ENCODE assay signal across 8 mouse cellular contexts in the genomic region with DNA sequence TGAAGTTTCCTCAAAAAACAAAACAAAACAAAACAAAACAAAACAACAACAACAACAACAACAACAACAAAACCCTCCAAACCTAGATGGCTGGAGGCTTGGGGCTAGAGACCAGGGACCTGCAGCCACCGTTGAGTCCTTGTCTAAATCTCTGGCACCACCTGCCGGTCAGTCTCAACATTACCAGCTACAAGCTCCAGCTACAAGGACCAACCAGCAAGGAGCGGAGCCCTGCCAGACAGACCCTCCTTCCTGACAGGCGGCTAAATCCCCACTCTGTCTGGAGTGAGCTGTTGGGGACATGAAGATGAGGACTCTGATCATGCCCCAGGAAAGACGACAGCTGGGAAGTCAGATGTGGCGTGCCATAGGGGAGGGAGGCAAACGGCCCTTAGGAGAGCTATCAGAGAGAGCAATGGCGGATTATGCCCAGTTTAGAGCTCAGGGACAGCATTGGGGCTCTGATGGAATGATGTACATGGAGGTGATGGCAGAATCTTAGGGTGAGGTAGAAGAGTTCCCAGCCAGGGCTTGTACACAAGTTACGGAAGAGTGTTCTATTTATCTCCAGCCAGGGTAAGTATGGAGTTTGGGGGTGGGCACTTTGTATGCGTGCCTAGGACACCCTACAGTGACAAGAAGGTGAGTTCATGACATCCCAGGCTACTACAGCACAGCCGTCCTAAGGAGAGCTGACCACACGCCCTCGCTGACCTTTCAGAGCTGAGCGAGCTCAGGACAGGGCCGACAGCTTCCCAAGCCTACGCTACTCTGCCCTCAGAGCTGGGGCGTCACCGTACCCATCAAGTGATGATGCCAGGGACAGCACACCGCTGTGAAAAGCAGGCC. TPM values are rescaled to one million over a fixed set of nuclear protein-coding genes. Genes with fewer than 3 reads are reported as not detected.
DNase-seq lines count a peak whose midpoint lies in the region; ATAC-seq lines count a peak whose summit lies in the region.

No protein-coding gene starts in this region.

- DNase-seq in gastrocnemius, postnatal 10 days: peak; percentile 81
- DNase-seq in intestine, embryonic 14.5 days (ENCODE audit: low spot score): peak; percentile 96
- peak; percentile 76 to 86 for DNase-seq in left cerebral cortex, postnatal 14 days (ENCODE audit: low spot score in 2 of 2)
- DNase-seq in mesoderm, embryonic 11.5 days (ENCODE audit: low read depth, low spot score): peak; percentile 90
- DNase-seq in right cerebral cortex, postnatal 36 days (ENCODE audit: low spot score in 2 of 2): peak; percentile 42 to 51
- DNase-seq in yolk sac, embryonic 10.5 days (ENCODE audit: low spot score): peak; percentile 77

- no peaks in the 10 kb centered on the region for H3K27me3 ChIP-seq in intestine, embryonic 14.5 days (replicated peaks; ENCODE audit: control insufficient read depth, insufficient read depth, low read length)

- WGBS in intestine, embryonic 14.5 days: 65% methylated on average over 19 of the region's 19 CpGs

- peaks cover 58% of the 10 kb centered on the region for H3K36me3 ChIP-seq in intestine, embryonic 14.5 days (ENCODE audit: control insufficient read depth, insufficient read depth, low read length)

- no peak overlapping the region for H3K27ac ChIP-seq in intestine, embryonic 14.5 days (ENCODE audit: low read depth)

- H3K9ac ChIP-seq in intestine, embryonic 14.5 days (ENCODE audit: low read length): no peak overlapping the region

- intact Hi-C loops in left cerebral cortex, postnatal 14 days (cut with DNase I): loop anchor here (2.0 to 5.0 kb wide), 3 partner anchors 346 to 477 kb away; no protein-coding TSS in a partner anchor

- H3K9me3 ChIP-seq in intestine, embryonic 14.5 days (ENCODE audit: control insufficient read depth, low read length): no peaks in the 10 kb centered on the region

- no peak overlapping the region for H3K4me3 ChIP-seq in intestine, embryonic 14.5 days (ENCODE audit: low read depth, low read length)

- ATAC-seq in activated CD4-positive, CD25-positive, alpha-beta regulatory T cell, adult 4 months: peak; percentile 86
- ATAC-seq in common myeloid progenitor, adult 5-6 weeks (replicated peaks; ENCODE audit: low read depth, poor library complexity, severe bottlenecking): peak; percentile 98
- peak; percentile 83 for ATAC-seq in intestine, embryonic 14.5 days (replicated peaks; ENCODE audit: low FRiP score, low TSS enrichment, low read depth)

- no peaks in the 10 kb centered on the region for H3K4me1 ChIP-seq in intestine, embryonic 14.5 days (replicated peaks; ENCODE audit: control insufficient read depth, insufficient read depth, low read length)

- H3K4me2 ChIP-seq in intestine, embryonic 14.5 days (ENCODE audit: low read length): no peak overlapping the region

RNA-seq across cellular contexts. Expression of a gene that starts 33.9 kb away (rescaled TPM):
- polyA plus RNA-seq in activated CD4-positive, CD25-positive, alpha-beta regulatory T cell, adult 4 months (2017; shearing (Covaris generic)): 10 to 100 TPM; 74.7 to 79.3 TPM
- total RNA-seq in common myeloid progenitor, adult 5-6 weeks (2017): 49.8 and 64.4 TPM in 2 replicates
- 100 to 1,000 TPM; 208 to 234 TPM for total RNA-seq in gastrocnemius, postnatal 10 days (2021)
- polyA plus RNA-seq in intestine, embryonic 14.5 days (2014; fragmentation: Nextera tagmentation; extraction: Ambion mirVana): 181 and 191 TPM in 2 replicates
- 10 to 100 TPM; 20.0 to 22.5 TPM for total RNA-seq in left cerebral cortex, postnatal 14 days (2021)
